Mouse (Mus musculus) cerebellum, adult 9-10 months (tissue): ENCODE measurements around the gene C530008M17Rik.

Experiments
- DNase-seq: peaks from one replicate; pipeline ENCODE4 v3.0.0; 2022

The C530008M17Rik gene

DNA sequence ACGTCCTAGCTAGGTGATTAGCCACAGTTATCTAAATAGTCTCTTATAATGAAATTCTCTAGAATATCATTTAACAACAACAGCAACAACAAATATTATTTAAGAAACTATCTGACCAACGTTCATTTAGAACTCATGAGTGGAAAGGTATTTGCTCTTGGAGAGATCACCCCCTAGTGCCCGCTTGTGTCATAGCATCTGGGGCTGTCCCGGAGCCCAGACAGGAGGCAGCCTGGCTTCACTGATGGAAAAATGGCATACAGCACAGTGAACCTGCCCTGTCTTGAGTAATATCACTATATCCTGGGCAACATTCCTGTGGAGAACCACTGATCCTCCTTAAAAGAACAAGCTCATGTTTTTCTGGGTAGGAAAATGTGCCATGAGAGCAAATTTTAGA is 187.1 kb downstream of the C530008M17Rik start:
- DNase-seq: peak; percentile 32

DNA sequence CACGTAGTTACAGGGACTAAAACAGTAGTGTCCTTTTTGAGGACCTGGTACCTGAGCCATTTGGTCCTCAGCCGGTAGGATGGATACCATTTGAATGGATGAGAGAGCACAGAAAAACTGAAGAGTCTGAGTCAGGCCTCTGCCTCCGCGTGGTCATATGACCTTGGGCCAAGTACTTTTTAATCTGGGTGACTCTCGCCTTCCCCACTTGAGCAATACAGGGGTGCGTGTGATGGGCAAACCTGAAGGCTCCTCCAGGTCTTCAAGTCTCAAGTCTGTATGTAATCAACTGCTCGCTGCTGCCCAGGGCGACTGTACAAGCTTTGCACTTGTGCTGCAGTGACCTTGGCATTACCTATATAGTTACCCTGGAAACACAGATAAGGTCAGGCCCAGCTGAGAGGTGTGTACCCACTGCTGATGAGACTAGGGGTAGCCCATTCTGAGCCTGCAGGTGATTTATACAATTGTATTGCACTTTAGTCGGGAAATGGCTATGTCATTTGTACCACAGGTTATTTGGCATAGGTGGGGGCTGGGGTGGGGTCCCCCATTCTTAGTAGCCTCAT is 187.6 kb downstream of the C530008M17Rik start:
- DNase-seq: no peak

DNA sequence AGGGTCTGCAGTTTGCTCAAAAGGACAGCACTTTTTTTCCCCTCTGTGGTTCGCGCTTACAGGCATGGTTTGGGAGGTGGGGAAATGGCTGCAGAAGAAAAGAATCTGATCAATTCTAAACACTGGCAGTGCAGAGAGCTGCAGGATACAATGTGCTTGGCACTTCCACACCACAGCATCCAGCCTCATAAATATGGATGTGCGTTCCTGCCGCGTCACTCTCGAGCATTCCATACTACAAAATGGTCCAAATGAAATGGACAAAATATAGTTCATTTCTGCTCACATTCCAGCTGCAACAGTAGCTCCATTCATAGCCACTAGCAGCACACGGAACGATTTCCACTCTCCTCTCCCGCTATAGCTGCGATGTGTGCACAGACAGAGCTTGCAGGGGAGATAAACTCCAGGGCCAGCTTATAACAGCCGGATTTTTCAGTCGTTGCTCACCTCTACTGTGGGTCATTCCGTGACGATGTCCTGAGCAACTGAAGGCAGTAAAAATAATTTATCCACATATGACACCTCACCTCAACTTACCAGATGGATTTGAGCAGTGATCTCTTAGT is 188.4 kb downstream of the C530008M17Rik start:
- no peak for DNase-seq

DNA sequence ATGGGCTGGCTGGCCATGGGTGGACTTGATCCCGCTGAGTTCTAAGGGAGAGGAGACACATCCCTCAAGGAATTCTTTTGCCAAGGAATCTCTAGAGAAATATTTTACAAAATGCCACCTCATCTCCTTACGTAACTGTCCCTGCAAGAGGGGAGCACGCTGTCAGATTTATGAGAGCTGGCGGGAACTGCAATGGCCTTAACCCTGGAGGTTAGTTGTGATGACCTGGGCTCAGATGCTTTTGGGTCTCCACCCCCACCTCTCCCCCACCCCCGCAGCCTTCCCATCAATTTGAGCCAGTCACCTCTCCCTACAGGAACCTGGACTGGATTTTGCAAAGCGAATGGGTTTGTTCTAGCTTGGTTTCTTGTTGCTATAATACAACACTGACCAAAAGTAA is 190.8 kb downstream of the C530008M17Rik start:
- no peak for DNase-seq

DNA sequence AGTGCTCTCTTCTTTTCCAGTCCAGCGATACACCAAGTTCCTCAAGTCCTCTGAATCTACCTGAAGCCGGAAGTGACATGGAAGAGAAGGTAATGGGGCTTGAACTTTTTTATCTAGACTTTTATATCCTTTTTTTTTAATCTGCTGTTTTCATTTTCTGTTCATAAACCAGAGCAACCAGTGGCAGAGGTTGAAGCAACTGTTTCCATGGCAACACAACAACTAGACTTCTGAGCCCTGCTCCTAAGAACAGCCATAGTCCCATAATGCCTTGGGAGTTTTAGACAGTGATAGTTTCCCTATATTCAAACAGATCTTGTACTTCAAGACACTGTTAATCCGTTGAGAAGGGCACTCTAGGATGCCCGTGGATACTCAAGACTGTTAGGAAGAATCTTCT is 195.0 kb downstream of the C530008M17Rik start:
- DNase-seq: no peak

DNA sequence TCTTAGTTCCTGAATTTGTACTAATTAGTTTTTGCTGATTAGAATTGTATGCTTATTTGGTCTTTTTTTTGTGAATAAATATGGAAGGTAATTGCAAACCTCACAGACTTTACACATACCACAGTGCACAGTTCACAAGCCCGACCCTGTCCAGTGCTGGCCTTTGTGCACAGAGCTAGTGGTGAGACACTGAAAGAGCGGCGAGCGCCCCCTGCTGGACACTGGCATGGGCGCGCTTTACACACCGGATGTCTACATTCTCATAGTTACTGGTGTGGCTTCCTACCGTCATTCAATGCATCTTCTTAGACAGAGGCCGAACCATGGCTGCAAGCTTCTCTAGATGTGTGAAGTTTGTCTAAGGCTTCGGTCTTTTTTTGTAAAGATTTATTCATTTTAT is 197.2 kb downstream of the C530008M17Rik start:
- DNase-seq: peak; percentile 36

DNA sequence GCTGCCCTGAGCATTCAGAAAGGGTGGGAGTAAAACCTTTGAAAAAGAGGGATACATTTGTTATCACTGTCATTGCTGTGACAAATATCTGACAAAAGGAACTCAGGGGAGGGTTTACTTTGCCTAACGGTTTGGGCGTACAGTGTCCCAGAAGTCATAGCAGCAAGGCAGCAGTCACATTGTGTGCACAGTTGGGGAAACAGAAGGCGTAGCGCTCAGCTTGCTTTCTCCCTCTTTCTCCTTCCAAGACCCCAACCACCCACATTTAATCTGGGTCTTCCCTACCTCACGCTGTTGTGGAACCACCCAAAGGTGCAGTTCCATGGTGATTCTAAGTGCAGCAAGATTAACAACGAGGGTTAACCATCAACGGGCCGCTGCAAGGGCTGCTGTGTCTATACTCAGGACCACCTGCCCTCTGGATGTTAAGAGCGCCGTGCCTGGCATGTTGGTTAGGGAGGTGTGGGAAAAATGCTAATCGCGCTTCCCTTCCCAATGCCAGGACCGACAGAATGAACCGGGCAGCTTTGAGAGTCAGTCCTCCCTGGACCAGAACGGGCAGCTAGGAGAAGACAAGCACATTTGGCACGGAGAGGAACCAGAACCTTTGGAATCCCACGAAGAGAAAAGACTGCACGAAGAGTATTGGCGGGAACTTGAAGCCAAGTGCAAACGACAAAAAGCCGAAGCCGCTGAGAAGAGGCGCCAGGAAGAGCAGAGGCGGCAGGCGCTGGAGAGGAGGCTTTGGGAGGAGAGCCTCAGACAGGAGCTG is 199.7 kb downstream of the C530008M17Rik start:
- no peak for DNase-seq

DNA sequence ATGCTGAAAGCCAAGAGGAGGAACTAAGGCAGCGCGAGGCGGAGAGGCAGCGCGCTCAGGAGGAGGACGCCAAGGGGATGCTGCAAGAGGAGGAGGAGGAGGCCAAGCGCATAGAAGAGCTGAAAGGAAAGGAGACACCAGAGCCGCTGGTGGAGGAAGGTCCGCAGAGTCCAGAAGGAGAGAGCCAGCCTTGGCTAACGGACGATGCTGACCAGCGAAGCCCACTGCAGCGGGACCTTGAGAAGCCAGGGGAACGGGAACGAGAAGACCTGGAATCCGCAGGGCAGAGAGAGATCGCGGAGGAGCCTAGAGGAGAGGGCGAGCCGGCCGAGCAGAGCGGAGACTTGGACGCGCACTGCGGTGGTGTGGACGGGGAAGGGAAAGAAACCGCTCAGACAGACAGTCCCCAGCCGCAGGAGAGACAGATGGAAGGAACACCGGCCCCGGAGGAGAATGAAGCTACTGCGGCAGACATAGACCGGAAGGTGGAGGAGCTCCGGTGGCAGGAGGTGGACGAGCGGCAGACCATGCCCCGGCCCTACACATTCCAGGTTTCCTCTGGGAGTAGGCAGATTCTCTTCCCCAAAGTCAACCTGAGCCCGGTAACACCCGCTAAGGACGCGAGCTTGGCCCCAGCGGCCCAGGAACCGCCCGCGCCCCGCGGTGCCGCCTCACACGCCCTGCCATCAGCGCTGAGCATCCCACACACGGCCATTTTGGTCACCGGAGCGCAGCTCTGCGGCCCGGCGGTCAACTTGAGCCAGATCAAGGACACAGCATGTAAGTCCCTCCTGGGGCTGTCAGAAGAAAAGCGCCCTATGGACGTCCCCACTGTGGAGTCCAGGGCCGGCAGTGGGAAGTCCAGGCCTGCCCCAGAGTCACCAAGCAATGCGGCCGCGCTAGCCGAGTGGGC is 201.0 kb downstream of the C530008M17Rik start:
- no peak for DNase-seq

DNA sequence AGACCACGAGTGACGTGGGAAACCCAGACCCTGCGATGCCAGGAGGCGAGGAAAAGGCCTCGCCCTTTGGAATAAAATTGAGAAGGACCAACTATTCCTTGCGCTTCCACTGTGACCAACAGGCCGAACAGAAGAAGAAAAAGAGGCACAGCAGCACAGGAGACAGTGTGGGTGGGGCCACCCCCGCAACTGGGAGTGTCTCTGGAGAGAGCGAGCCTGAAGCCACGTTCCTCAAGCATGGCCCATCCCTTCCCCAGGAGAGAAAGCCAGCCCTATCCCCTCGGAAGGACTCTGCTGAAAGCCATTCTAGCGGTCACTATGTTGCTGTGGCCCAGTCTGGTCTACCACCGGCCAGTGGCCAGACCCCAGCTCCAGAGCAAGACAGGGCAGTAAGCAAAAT is 202.1 kb downstream of the C530008M17Rik start:
- DNase-seq: no peak

DNA sequence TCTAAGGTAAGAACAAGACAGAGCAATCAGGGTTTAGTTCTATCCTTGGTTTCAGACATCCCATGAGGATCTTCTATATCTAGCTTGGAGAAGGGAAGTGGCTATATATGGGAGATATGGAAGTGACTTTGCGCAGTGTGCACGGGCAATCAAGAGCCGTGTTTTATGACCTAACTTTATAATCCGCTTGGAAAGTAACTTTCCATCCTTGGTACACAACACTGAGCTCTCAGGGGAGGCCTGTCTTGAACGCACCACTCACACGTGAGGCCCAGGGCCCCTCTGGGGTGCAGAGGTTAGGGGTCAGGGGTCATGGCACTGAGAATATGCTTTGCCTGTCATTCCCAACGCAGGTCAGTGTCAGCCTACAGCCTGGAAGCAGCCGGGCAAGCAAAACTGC is 210.5 kb downstream of the C530008M17Rik start:
- no peak for DNase-seq

DNA sequence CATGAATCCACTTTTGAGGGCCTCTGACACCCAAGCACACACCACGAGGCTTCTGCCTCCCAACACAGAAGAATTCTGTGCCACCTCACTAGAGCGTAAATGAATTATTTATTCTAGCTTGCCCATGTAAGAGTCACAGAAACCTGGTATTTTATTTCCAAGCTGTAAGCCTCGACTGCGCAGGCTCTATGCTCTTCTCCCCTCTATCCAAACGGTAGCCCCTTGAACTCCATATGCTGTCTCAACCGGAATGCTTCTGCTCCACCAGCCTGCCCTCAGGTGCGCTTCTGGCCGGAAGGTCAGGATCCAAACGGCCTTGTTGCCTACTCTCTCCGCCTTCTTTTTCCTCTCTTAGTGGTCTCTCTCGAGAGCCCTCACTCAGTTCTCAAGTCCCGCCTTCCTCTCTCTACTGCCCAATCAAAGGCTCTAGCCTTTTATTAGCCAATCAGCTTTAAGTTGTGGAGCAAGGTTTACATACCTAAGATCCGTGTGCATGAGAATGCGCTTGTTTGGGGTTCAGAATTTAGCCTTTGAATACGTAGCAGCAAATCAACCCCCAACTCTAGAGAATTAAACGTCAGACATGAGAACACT is 212.5 kb downstream of the C530008M17Rik start:
- no peak for DNase-seq

DNA sequence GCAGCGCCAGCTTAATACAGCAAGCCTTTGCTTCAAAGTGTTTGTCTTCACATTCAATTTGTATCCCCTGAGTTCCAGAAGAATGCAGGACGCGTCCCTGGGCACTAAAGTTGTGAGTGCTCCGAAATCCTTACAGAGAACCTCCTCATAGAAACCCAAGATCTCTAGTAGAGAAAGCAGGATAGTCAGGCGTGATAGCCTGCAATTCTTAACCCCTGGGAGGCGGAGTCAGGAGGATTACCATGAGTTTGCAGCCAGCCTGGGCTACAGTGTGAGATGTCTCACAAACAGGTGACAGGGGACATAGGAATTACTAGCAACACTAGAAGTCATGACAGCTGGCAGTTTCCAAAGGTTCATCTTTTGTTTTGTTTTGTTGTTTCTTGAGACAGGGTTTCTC is 213.2 kb downstream of the C530008M17Rik start:
- no peak for DNase-seq

DNA sequence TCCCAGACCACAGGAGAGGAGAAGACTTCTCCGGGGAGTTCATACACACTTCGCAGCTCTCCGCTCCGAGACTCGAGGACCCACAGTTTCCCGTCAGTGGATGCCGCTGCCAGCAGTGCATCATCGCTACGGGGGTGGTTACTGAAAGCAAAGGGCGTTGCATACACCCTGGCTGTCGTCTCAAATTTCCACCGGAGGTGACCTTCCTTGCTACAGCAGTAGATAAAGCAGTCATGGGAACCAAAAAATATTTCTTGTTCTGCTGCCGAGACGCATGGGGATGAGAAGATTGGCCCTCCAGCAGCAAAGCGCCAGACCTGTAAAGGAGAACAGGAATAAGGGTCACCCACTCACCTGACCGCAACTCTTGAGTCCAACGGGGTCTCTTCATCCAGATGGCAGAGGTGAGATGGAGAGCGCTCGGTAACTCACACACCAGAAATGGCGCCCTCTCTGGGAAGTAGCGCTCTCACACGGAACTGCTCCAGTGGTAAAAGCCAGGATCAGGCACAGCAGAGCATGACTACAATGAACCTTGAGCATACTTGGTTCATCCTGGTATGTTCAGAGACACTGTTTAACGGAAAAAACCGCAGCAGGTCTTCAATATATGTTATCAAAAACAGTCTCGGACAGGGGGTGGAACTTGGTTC is 219.9 kb downstream of the C530008M17Rik start:
- DNase-seq: no peak

DNA sequence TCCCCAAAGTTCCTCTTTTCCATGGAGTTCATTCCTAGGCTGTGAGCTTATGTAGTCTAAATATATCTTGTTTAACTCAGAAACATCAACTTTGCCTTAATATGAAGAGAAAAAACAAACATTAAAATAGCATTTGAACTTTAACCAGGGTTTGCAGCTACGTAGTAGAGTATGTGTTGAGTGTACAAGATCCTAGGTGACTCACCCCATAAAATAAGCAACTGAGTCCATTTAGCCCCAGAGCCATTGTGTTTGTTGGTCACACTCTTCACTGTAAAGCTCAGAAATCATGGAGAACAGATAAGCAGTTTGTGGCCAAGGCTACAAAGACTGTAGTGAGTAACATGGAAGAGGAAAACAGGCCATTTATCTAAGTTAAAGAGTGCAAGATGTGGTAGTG is 227.8 kb downstream of the C530008M17Rik start:
- no peak for DNase-seq

DNA sequence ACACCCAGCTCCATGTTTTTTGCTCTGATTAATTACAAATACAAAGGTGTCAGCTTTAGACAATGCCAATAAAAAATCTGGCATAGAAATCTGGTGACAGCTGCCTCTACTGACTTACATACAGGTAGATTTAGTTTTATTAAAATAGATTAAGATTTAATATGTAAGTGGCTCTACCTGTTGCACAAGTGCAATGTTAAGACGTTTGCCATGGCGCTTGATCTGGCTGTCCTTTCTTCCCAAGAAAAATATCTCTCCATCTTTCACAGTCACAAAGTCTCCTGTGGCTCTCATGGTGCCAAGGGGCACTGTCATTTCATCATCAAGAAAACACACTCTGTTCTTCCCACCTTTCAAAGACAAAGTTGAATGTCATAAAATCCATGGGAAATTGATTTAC is 230.7 kb downstream of the C530008M17Rik start:
- no peak for DNase-seq

DNA sequence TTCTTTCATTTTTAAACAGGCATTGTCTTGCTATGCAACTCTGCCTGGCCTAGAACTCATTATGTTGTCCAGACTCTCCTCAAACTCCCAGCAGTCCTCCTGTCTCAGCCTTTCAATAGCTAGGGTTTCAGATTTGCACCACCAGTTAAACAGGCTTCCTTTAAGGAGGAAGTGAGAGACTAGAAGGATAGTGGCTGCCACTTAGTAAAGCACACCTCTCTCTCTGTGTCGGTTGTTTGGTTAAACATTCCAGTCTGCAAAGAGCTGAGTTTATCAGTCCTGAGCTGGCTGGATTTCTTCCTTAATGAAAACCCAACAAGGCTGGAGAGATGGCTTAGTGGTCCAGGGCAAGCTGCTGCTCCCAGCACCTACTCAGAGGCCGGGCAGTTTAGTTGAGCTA is 236.3 kb downstream of the C530008M17Rik start:
- DNase-seq: no peak

DNA sequence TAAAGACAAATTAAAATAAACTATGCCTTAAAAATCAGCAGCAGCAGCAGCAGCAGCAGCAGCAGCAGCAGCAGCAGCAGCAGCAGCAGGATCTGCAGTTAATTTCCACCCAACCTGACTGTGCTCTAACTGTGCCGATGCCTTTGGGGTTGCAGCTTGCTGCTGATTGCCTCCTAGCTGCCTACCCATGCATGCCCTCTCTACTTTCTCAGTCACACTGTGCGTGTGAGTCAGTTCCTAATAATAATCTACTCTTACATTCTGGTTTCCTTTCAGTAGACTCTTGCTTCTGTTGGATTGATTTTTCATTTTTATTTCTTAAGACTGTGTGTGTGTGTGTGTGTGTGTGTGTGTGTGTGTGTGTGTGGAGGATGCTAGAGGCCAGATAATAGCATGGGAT is 236.8 kb downstream of the C530008M17Rik start:
- no peak for DNase-seq

DNA sequence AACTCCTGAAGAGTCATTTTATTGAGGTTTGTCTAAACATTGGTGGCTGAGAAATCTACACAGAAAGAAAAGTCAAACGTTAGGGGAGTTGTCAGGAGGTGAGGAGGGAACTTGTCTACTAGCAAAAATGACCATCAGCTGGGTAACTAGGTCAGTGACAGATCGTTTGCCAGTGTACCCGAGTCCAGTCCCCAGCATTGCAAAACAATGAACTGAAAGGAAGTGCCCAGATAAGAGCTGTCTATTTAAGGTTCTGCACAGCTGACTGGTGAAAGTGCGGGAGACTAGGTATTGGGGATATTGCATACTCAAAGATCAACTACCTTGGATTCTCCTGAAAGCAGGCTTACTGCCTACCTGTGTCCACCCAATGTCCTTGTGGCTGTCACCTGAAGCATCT is 245.8 kb downstream of the C530008M17Rik start:
- DNase-seq: no peak

DNA sequence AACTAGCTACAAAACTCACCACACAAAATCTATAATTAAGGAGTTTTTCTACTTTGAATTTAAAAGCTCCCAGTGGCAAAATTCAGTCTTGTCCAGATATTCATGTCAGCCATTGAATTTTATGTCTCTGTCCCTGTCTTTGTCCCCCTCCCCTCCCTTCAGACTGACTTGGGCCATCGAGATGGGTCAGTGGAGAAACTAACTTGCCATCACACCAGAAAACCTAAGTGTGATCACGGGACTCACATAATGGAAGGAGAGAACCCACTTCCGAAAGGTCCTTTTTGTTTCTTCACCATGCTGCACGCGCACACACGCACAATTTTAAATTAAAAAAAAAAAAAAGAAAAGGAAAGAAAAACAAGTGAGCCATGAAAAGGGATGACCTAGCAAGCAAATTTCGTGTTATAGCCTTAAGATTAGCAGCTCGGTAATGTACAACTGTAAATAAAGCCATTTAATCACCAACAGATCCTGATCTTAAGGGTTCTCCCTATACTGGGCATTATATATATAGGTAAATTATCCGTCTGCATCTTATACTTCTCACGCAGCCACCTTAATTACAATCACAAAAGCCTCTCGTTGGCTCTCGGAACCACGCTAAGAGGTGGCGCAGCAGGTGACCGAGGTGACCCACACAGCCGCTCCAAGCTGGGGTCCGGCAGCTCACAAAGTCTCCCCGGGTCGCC is 248.5 kb downstream of the C530008M17Rik start:
- peak; percentile 47 for DNase-seq

DNA sequence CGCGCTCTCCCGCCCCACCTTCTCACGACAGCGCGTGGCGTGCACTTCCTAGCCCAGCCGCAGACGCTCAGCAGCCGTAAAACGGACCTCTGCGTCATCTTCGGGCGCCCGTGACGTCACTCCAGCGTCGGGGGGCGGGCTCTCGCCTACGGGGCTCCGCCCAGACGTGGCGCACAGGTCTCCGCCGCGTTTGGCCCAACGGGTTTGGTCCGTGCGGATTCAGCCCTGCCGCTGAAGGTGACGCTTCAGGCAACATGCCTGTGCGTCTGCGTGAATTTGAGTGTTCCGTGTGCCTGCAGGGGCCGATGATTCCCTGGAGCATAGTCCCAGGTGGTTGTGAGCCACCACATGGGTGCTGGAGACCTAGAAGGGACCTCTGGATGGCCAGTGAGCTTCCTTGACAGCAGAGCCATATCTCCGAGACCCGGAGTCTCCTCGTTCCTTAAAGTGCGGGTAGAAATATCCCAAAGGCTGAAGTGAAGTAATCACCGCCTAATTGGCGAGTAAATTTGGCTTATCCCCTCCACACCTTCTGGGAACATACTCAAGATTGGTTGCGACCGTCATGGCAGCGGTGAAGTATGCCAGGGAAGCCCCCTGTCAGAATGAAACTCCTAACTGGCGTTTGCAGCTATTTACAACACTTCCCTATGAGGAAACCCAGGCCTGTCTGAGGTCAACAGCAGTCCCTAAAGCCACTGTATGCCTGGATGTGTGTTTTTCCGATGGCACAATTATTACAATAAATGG is 249.3 kb downstream of the C530008M17Rik start, which contains the start of gene Aasdh:
Gene Aasdh (minus strand): TSS at position 110 of the 750 bp plus-strand sequence.
- DNase-seq: peak; percentile 95

DNA sequence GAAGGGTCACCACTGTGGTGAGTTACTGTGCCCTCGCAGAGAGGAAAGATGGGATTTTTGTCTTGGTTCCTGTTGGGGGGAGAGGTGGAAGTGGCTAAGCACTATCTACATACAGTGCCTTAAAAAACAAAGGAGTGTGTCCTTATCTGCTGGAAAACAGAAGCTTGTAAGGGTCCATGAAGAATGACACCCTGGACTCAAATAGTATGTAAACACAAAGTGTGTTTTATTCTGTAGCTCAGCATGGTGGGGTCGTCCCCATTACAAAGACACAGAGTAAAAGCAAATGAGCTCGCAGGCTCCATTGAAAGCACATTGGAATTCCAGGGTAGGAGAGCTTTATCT is 249.8 kb downstream of the C530008M17Rik start:
- no peak for DNase-seq
